Mouse (Mus musculus) small intestine, adult 2 months (tissue): ENCODE measurements around the gene Abraxas2.

ENCODE experiments used
- CTCF ChIP-seq: fragments of 200-500 bp; IDR thresholded peaks from 2 replicates; pipeline ENCODE4 v1.5.1; 2012; ENCODE audit warnings: low read depth, mild to moderate bottlenecking, control low read depth, inconsistent platforms, low read length, moderate library complexity, mixed read lengths; ENCODE audit not compliant: insufficient replicate concordance, insufficient read length; ENCODE audit errors: extremely low read depth
- POLR2A ChIP-seq: fragments of 200-500 bp; IDR thresholded peaks from 2 replicates; pipeline ENCODE4 v1.6.1; 2012; ENCODE audit warnings: low read depth, mild to moderate bottlenecking, control low read depth, inconsistent platforms, low read length, moderate library complexity

DNA sequence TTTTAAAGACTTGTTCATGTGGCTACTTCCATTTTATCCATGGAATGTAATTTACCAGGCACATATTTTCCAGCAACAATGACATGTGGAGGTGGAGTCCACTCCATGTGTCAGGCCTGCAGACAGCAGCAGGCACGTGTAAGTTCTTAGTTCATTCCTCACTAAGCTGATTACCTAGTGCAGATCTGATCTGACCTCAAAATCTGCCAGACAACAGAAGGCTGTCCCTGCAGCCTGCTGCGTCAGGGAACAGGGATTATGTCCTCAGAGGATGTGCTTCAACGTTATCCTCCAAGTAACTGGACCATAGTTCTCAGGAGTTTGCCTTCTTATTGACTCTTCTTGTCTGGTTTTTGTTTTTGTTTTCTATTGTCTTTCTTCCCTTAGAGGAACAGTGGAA is 62.9 kb downstream of the Abraxas2 start:
- no peak for TF ChIP-seq POLR2A
- TF ChIP-seq CTCF, result no peak
